Mouse (Mus musculus) MEL (cell line): ENCODE results near the gene Zdhhc9. TPM values are rescaled to one million over a fixed set of nuclear protein-coding genes. Genes with fewer than 3 reads are reported as not detected.

Source experiments
- DNase-seq: peaks from one replicate; pipeline ENCODE4 v3.0.0; 2011; ENCODE audit warnings: low read depth, low spot score
- H3K27ac ChIP-seq: 2 replicates; pipeline ENCODE4 v1.5.1; 2012; ENCODE audit warnings: low read depth, mild to moderate bottlenecking, control low read depth, low read length, moderate library complexity; ENCODE audit not compliant: control insufficient read depth
- H3K27me3 ChIP-seq, 2 experiments: fragments of 150-350 bp in 1 of 2; sonication (generic) in 1 of 2; 2 replicates each; pipeline ENCODE4 v1.6.1; 2012; ENCODE audit warnings: low read length in 2 of 2, mild to moderate bottlenecking in 2 of 2, improper control_type of control experiment in 1 of 2, moderate library complexity in 1 of 2; ENCODE audit not compliant: insufficient read depth in 2 of 2, control insufficient read depth in 1 of 2
- H3K36me3 ChIP-seq, 2 experiments: 2 replicates each; pipeline ENCODE4 v1.6.1; 2012 to 2014; ENCODE audit warnings: low read length in 2 of 2, improper control_type of control experiment in 1 of 2, inconsistent platforms in 1 of 2, mild to moderate bottlenecking in 1 of 2; ENCODE audit not compliant: insufficient read depth in 2 of 2, control insufficient read depth in 1 of 2
- H3K4me1 ChIP-seq, 2 experiments: fragments of 150-350 bp in 1 of 2; sonication (generic) in 1 of 2; 2 replicates each; pipeline ENCODE4 v1.6.1; 2012; ENCODE audit warnings: low read length in 2 of 2, improper control_type of control experiment in 1 of 2, mild to moderate bottlenecking in 1 of 2; ENCODE audit not compliant: insufficient read depth in 2 of 2, control insufficient read depth in 1 of 2
- H3K4me3 ChIP-seq, 2 experiments: fragments of 150-350 bp in 1 of 2; sonication (generic) in 1 of 2; 2 replicates each; pipeline ENCODE4 v1.5.1; 2012; ENCODE audit warnings: low read depth in 2 of 2, low read length in 2 of 2, mild to moderate bottlenecking in 2 of 2, moderate library complexity in 2 of 2, control low read depth in 1 of 2, improper control_type of control experiment in 1 of 2; ENCODE audit not compliant: control insufficient read depth in 1 of 2, insufficient read depth in 1 of 2
- H3K79me2 ChIP-seq: 2 replicates; pipeline ENCODE4 v1.6.1; 2012; ENCODE audit warnings: mild to moderate bottlenecking, low read length, moderate library complexity; ENCODE audit not compliant: control insufficient read depth, poor library complexity, insufficient read depth
- H3K9ac ChIP-seq: 2 replicates; pipeline ENCODE4 v1.6.1; 2012; ENCODE audit warnings: low read depth, mild to moderate bottlenecking, control low read depth, low read length, moderate library complexity; ENCODE audit not compliant: control insufficient read depth, poor library complexity, severe bottlenecking
- H3K9me3 ChIP-seq: fragments of 150-350 bp; sonication (generic); replicated peaks from 2 replicates; pipeline ENCODE4 v1.6.1; 2012; ENCODE audit warnings: mild to moderate bottlenecking, low read length, improper control_type of control experiment, moderate library complexity; ENCODE audit not compliant: insufficient read depth
- CHD1 ChIP-seq: IDR thresholded peaks from 2 replicates; pipeline ENCODE4 v1.6.1; 2012; ENCODE audit warnings: low read depth, mild to moderate bottlenecking, inconsistent platforms, low read length, improper control_type of control experiment
- CHD2 ChIP-seq: IDR thresholded peaks from 2 replicates; pipeline ENCODE4 v1.6.1; 2011; ENCODE audit warnings: low read length, improper control_type of control experiment
- CTCF ChIP-seq, 3 experiments: IDR thresholded peaks in 2 of 3; conservative IDR thresholded peaks in 1 of 3; 2 replicates each; pipeline ENCODE4 v1.5.1; 2011 to 2012; ENCODE audit warnings: low read length in 3 of 3, low read depth in 2 of 3, mild to moderate bottlenecking in 2 of 3, improper control_type of control experiment in 1 of 3, inconsistent platforms in 1 of 3, mixed read lengths in 1 of 3, moderate library complexity in 1 of 3; ENCODE audit not compliant: control insufficient read depth in 1 of 3, insufficient read depth in 1 of 3, poor library complexity in 1 of 3, severe bottlenecking in 1 of 3
- ELF1 ChIP-seq: IDR thresholded peaks from 2 replicates; pipeline ENCODE4 v1.6.1; 2014; ENCODE audit warnings: low read depth, mild to moderate bottlenecking, inconsistent platforms, low read length, improper control_type of control experiment, moderate library complexity
- EP300 ChIP-seq, 2 experiments: IDR thresholded peaks; 2 replicates each; pipeline ENCODE4 v1.6.1; 2011; ENCODE audit warnings: improper control_type of control experiment in 2 of 2, low read length in 2 of 2, low read depth in 1 of 2, mild to moderate bottlenecking in 1 of 2
- ETS1 ChIP-seq: IDR thresholded peaks from 2 replicates; pipeline ENCODE4 v1.6.1; 2012; ENCODE audit warnings: low read depth, mild to moderate bottlenecking, inconsistent platforms, low read length, improper control_type of control experiment, moderate library complexity
- GABPA ChIP-seq: IDR thresholded peaks from 2 replicates; pipeline ENCODE4 v1.6.1; 2012; ENCODE audit warnings: low read depth, mild to moderate bottlenecking, inconsistent platforms, low read length, improper control_type of control experiment, moderate library complexity
- GATA1 ChIP-seq: IDR thresholded peaks from 2 replicates; pipeline ENCODE4 v1.6.1; 2011; ENCODE audit warnings: low read depth, low read length, improper control_type of control experiment
- HCFC1 ChIP-seq: IDR thresholded peaks from 2 replicates; pipeline ENCODE4 v1.6.1; 2012; ENCODE audit warnings: low read depth, mild to moderate bottlenecking, inconsistent platforms, low read length, improper control_type of control experiment, moderate library complexity
- MAFK ChIP-seq: IDR thresholded peaks from 2 replicates; pipeline ENCODE4 v1.6.1; 2011; ENCODE audit warnings: low read depth, mild to moderate bottlenecking, low read length, improper control_type of control experiment, borderline replicate concordance
- MAX ChIP-seq: IDR thresholded peaks from 2 replicates; pipeline ENCODE4 v1.6.1; 2011; ENCODE audit warnings: low read length, improper control_type of control experiment
- MEF2A ChIP-seq: IDR thresholded peaks from 2 replicates; pipeline ENCODE4 v1.6.1; 2014; ENCODE audit warnings: low read depth, mild to moderate bottlenecking, inconsistent platforms, low read length, improper control_type of control experiment; ENCODE audit not compliant: poor library complexity, insufficient replicate concordance, severe bottlenecking; ENCODE audit errors: extremely low read depth
- MXI1 ChIP-seq: IDR thresholded peaks from 2 replicates; pipeline ENCODE4 v1.6.1; 2011; ENCODE audit warnings: mild to moderate bottlenecking, low read depth, low read length, improper control_type of control experiment
- MYC ChIP-seq: IDR thresholded peaks from 2 replicates; pipeline ENCODE4 v1.6.1; 2011; ENCODE audit warnings: low read depth, mild to moderate bottlenecking, low read length, improper control_type of control experiment, moderate library complexity
- NELFE ChIP-seq: IDR thresholded peaks from 2 replicates; pipeline ENCODE4 v1.6.1; 2011; ENCODE audit warnings: low read depth, low read length, improper control_type of control experiment
- POLR2A ChIP-seq, 2 experiments: IDR thresholded peaks; 2 replicates each; pipeline ENCODE4 v1.6.1; 2011 to 2012; ENCODE audit warnings: low read length in 2 of 2, mild to moderate bottlenecking in 2 of 2, control low read depth in 1 of 2, improper control_type of control experiment in 1 of 2, low read depth in 1 of 2, moderate library complexity in 1 of 2; ENCODE audit not compliant: control insufficient read depth in 1 of 2, insufficient read depth in 1 of 2, poor library complexity in 1 of 2
- POLR2AphosphoS2 ChIP-seq: IDR thresholded peaks from 2 replicates; pipeline ENCODE4 v1.6.1; 2011; ENCODE audit warnings: low read length, improper control_type of control experiment
- RAD21 ChIP-seq: IDR thresholded peaks from 2 replicates; pipeline ENCODE4 v1.6.1; 2011; ENCODE audit warnings: mild to moderate bottlenecking, low read depth, low read length, improper control_type of control experiment
- SIN3A ChIP-seq: IDR thresholded peaks from 2 replicates; pipeline ENCODE4 v1.6.1; 2012; ENCODE audit warnings: low read length, improper control_type of control experiment, inconsistent platforms
- TAL1 ChIP-seq: IDR thresholded peaks from 2 replicates; pipeline ENCODE4 v1.6.1; 2012; ENCODE audit warnings: mild to moderate bottlenecking, inconsistent platforms, low read length, moderate library complexity, mixed read lengths
- TBP ChIP-seq: IDR thresholded peaks from 2 replicates; pipeline ENCODE4 v1.8.0; 2011; ENCODE audit warnings: low read depth, low read length, improper control_type of control experiment
- TCF12 ChIP-seq: IDR thresholded peaks from 2 replicates; pipeline ENCODE4 v1.6.1; 2014; ENCODE audit warnings: low read depth, mild to moderate bottlenecking, inconsistent platforms, low read length, improper control_type of control experiment, moderate library complexity
- USF1 ChIP-seq: IDR thresholded peaks from 2 replicates; pipeline ENCODE4 v1.6.1; 2014; ENCODE audit warnings: low read depth, mild to moderate bottlenecking, inconsistent platforms, low read length, improper control_type of control experiment, moderate library complexity
- ZNF384 ChIP-seq: IDR thresholded peaks from 2 replicates; pipeline ENCODE4 v1.6.1; 2012; ENCODE audit warnings: low read depth, mild to moderate bottlenecking, inconsistent platforms, low read length, improper control_type of control experiment
- polyA plus RNA-seq, 2 experiments: library from polyadenylated mRNA; stranded (reverse) in 1 of 2; unstranded in 1 of 2; fragments of >175 nt in 1 of 2; fragments of >200 nt in 1 of 2; gene quantifications; 2 replicates each; pipeline versions ENCODE4 v1.2.1 to v1.2.4; 2012; ENCODE audit warnings: low replicate concordance in 2 of 2, low read depth in 1 of 2; ENCODE audit not compliant: insufficient read length in 2 of 2, insufficient read depth in 1 of 2, missing spikeins in 1 of 2
- total RNA-seq: library from RNA; depleted of rRNA; stranded (reverse); fragments of 300-350 nt; gene quantifications from 2 replicates; pipeline ENCODE4 v1.2.3, GENCODE M21; 2012

Zdhhc9 gene
- total and polyA plus RNA-seq, 3 experiments = 2.3 to 51.7 (median 8.3) TPM

DNA sequence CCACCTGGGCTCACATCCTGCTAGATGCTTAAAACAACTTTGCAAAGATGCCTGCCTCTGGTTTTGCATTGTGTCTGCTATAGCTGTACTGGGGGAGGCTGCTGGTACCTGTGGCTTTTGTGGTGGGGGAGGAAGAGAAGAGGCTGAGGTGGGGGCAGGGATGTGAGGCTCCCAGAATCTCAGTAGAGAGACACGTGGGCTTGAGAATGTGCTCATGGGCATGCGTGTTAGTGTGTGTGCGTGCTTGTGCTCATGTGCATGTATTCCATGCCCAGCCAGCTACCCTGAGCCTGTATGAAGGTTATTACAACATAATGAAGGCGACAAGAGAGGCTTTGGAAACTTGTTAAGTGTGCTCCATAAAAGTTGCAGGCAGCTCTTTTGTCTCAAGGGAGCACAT, 71.7 kb downstream of the Zdhhc9 start:
- no peak for DNase-seq
- H3K9me3 ChIP-seq = no peaks in the 10 kb centered on the region
- no peak overlapping the region for H3K4me3 ChIP-seq
- no peak overlapping the region for H3K27ac ChIP-seq
- peaks cover 0 to 20% of the 10 kb centered on the region in 2 experiments; a peak in 2 of 4 replicates for H3K36me3 ChIP-seq
- no peak for TF ChIP-seq ETS1
- no peak for TF ChIP-seq MAFK
- no peak for TF ChIP-seq ZNF384
- no peak for TF ChIP-seq CHD2
- no peak for TF ChIP-seq HCFC1
- no peak for TF ChIP-seq POLR2AphosphoS2
- TF ChIP-seq TAL1 = no peak
- peaks cover 9 to 30% of the 10 kb centered on the region in 2 experiments for H3K4me1 ChIP-seq
- no peaks in the 10 kb centered on the region for H3K79me2 ChIP-seq
- H3K9ac ChIP-seq = no peak overlapping the region
- H3K27me3 ChIP-seq = no peaks in the 10 kb centered on the region

DNA sequence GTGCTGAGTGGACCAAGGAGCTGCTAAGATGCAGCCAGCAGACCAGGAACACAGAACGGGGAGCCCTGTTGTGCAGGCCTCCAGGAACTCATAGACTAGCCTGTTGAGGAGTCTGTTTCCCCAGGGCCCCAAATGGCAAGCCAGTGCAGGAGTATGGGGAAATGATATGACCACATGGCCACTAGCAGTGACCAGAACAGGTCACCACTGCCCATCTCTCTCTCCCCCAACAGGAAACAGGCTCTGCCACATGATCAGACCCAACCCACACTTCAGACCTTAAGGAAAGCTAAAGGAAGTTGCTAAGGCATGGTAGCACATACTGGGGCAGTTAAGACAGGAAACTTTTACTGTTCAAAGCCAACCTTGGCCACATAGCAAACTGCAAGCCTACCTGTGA, 79.5 kb downstream of the Zdhhc9 start:
- H3K4me1 ChIP-seq = peaks cover 3 to 9% of the 10 kb centered on the region in 2 experiments
- H3K27ac ChIP-seq = no peak overlapping the region
- H3K79me2 ChIP-seq = no peaks in the 10 kb centered on the region
- H3K27me3 ChIP-seq = no peaks in the 10 kb centered on the region
- H3K9ac ChIP-seq = no peak overlapping the region
- H3K9me3 ChIP-seq = no peaks in the 10 kb centered on the region
- TF ChIP-seq NELFE (no peak), ZNF384 (no peak), MAX (no peak), MEF2A (no peak), GATA1 (no peak), EP300 (IDR thresholded peaks at IDR 0.05; ENCODE audit: low read depth in 1 of 2, low read length in 2 of 2) (no peak), TBP (no peak), USF1 (no peak), ETS1 (no peak)
- TF ChIP-seq, all 39 proteins: peak for 0
- Histone ChIP-seq H3K4me3 (no peak overlapping the region), H3K36me3 (peaks cover 0 to 5% of the 10 kb centered on the region in 2 experiments; a peak in 1 of 4 replicates)
- no peak for DNase-seq

DNA sequence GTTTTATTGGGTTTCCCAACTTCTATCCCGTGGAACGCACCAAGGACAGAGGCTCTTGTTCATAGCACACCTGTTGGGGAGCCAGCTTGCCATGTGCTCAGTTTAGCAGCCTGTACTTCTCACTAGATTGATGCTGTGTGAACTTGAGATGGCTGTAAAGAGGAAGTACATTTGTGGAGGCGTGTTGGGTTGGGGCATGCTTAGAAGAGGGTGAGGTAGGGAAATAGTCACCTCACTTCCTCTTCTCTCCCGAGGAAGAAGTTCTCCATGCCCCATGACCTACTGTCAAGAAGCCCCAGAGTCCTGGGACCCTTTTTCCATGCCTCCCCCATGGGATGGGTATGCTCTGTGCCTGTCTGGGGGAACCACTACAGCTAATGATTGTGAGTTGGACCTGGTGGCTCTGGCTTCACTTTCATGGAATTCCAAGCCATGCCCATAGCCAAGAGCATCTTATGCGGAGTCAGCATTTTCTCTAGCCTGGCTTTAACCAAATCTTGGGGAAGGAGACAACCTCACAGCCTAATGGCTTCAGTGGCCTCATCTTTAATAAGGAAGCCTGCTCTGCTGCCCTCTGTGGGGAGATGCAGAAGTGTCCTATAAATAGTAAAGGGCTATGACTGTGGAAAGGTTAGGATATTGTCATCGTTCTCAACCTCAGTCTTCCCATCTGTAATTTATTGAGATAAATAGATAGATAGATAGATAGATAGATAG, 81.0 kb downstream of the Zdhhc9 start:
- Histone ChIP-seq H3K27ac (peak overlapping the region; percentile 49), H3K9ac (peak overlapping the region; percentile 4; the same call in 1 of the 2 replicates), H3K4me1 (peaks cover 6 to 14% of the 10 kb centered on the region in 2 experiments), H3K4me3 (no peak overlapping the region), H3K27me3 (no peaks in the 10 kb centered on the region), H3K79me2 (no peaks in the 10 kb centered on the region)
- DNase-seq = peak; percentile 85
- TF ChIP-seq ELF1 = peak; percentile 38; the same call in 1 of the 2 replicates
- peak; percentile 44; the same call in 1 of the 2 replicates for TF ChIP-seq MAFK
- peak; percentile 46; the same call in 1 of the 2 replicates for TF ChIP-seq NELFE
- peak; percentile 45; the same call in 1 of the 2 replicates for TF ChIP-seq HCFC1
- TF ChIP-seq EP300 (IDR thresholded peaks at IDR 0.05; ENCODE audit: low read depth in 1 of 2, low read length in 2 of 2) = peak; percentile 23 to 73; a peak in 3 of 4 replicates
- peak; percentile 88 for TF ChIP-seq MYC
- TF ChIP-seq SIN3A = peak; percentile 68
- TF ChIP-seq POLR2A (IDR thresholded peaks at IDR 0.05; ENCODE audit: control insufficient read depth in 1 of 2, insufficient read depth in 1 of 2, low read depth in 1 of 2, low read length in 2 of 2, poor library complexity in 1 of 2) = peak in 1 of 2 experiments; percentile 43; a peak in 1 of 4 replicates
- TF ChIP-seq ETS1 = peak; percentile 29; the same call in 1 of the 2 replicates
- TF ChIP-seq GATA1 = no peak
- no peak for TF ChIP-seq RAD21
- TF ChIP-seq MAX = peak; percentile 93
- no peak for TF ChIP-seq GABPA
- peak; percentile 71 for TF ChIP-seq MXI1
- TF ChIP-seq TCF12 = peak; percentile 38; the same call in 1 of the 2 replicates
- peak in 2 of 3 experiments; percentile 21 to 25; a peak in 3 of 6 replicates for TF ChIP-seq CTCF (IDR thresholded peaks at IDR 0.05 in 2 of 3, conservative IDR thresholded peaks at IDR 0.05 in 1 of 3; ENCODE audit: control insufficient read depth in 1 of 3, insufficient read depth in 1 of 3, low read depth in 2 of 3, low read length in 3 of 3, poor library complexity in 1 of 3, severe bottlenecking in 1 of 3)
- TF ChIP-seq CHD1 = no peak
- TF ChIP-seq, all 39 proteins: peak for 13
- peaks cover 0 to 8% of the 10 kb centered on the region in 2 experiments; a peak in 2 of 4 replicates for H3K36me3 ChIP-seq
- no peaks in the 10 kb centered on the region for H3K9me3 ChIP-seq
